9 mouse cellular contexts compared by ENCODE assay signal in the genomic region with DNA sequence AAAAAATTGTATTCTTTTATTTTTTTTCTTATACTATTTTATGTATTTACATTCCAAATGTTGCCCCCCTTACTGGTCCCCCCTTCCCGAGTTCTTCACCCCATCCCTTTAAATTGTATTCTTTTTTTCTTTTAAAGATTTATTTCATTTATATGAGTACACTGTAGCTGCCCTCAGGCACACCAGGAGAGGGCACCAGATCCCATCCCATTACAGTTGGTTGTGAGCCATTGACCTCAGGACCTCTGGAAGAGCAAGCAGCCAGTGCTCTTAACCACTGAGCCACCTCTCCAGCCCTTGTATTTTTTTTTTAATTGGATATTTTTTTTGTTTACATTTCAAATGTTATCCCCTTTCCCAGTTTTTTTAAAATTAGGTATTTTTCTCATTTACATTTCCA. TPM values are rescaled to one million over a fixed set of nuclear protein-coding genes. Genes with fewer than 3 reads are reported as not detected.
DNase-seq lines count a peak whose midpoint lies in the region; ATAC-seq and TF ChIP-seq lines count a peak whose summit lies in the region.
"Had no signal": no experiment of that assay in that cellular context is flagged by ENCODE, and none has a peak within 500 bp of the region (broad histone marks: within the 10 kb centered on the region; RNA-seq: fewer than 3 reads in every experiment).

No protein-coding gene starts in this region.

- H3K9me3 ChIP-seq in MEL (replicated peaks; ENCODE audit: insufficient read depth, low read length), result no peaks in the 10 kb centered on the region
- H3K9me3 ChIP-seq: heart, embryonic 15.5 days had no signal

- no peaks in the 10 kb centered on the region for H3K27me3 ChIP-seq in MEL (ENCODE audit: control insufficient read depth in 1 of 2, insufficient read depth in 2 of 2, low read length in 2 of 2)
- H3K27me3 ChIP-seq: heart, embryonic 15.5 days had no signal

- no peak for TF ChIP-seq EP300 in MEL (IDR thresholded peaks at IDR 0.05; ENCODE audit: low read depth in 1 of 2, low read length in 2 of 2)

- H3K79me2 ChIP-seq in MEL (ENCODE audit: control insufficient read depth, insufficient read depth, low read length, poor library complexity), result peaks cover 5% of the 10 kb centered on the region; the same call in 1 of the 2 replicates

- DNase-seq in cerebellum, adult 11-12 months, result peak; percentile 32
- no peak for DNase-seq in left cerebral cortex, adult 2 months (ENCODE audit: extremely low spot score in 1 of 2, low spot score in 2 of 2)
- DNase-seq in left cerebral cortex, adult 9 months (ENCODE audit: low spot score in 2 of 2), result no peak
- peak; percentile 46 for DNase-seq in MEL (ENCODE audit: low read depth, low spot score)
- peak; percentile 38 for DNase-seq in cerebellum, adult 9-11 months
- no peak for DNase-seq in Muller cell, postnatal 12 days (ENCODE audit: inconsistent ontology term)
- no peak for DNase-seq in right cerebral cortex, adult 18-20 months

- TF ChIP-seq CTCF in left cerebral cortex, adult 2 months (IDR thresholded peaks at IDR 0.05), result peak; percentile 26
- TF ChIP-seq CTCF in MEL (IDR thresholded peaks at IDR 0.05 in 2 of 3, conservative IDR thresholded peaks at IDR 0.05 in 1 of 3; ENCODE audit: control insufficient read depth in 1 of 3, insufficient read depth in 1 of 3, low read depth in 2 of 3, low read length in 3 of 3, poor library complexity in 1 of 3, severe bottlenecking in 1 of 3), result peak in 1 of 3 experiments; percentile 18; a peak in 1 of 6 replicates

- H3K27ac ChIP-seq in left cerebral cortex, adult 2 months, result no peak overlapping the region
- no peak overlapping the region for H3K27ac ChIP-seq in MEL (ENCODE audit: control insufficient read depth, low read depth, low read length)

- TF ChIP-seq POLR2A in MEL (IDR thresholded peaks at IDR 0.05; ENCODE audit: control insufficient read depth in 1 of 2, insufficient read depth in 1 of 2, low read depth in 1 of 2, low read length in 2 of 2, poor library complexity in 1 of 2), result no peak

- H3K9ac ChIP-seq in MEL (ENCODE audit: control insufficient read depth, low read depth, low read length, poor library complexity, severe bottlenecking), result no peak overlapping the region
- H3K9ac ChIP-seq: heart, embryonic 15.5 days had no signal

- no peak overlapping the region for H3K4me3 ChIP-seq in left cerebral cortex, adult 2 months
- H3K4me3 ChIP-seq in MEL (ENCODE audit: control insufficient read depth in 1 of 2, insufficient read depth in 1 of 2, low read depth in 2 of 2, low read length in 2 of 2), result no peak overlapping the region

- H3K36me3 ChIP-seq in MEL (ENCODE audit: control insufficient read depth in 1 of 2, insufficient read depth in 2 of 2, low read length in 2 of 2), result peaks cover 0 to 2% of the 10 kb centered on the region in 2 experiments; a peak in 2 of 4 replicates

- ATAC-seq in cerebellum, adult (ENCODE audit: insufficient number of reproducible peaks, low FRiP score, low TSS enrichment), result no peak

- intact Hi-C loops in left cerebral cortex, adult 2 months (cut with DNase I), result loop anchor here (5.0 to 10.0 kb wide), 2 partner anchors 333 to 491 kb away; a partner anchor contains a TSS

- peaks cover 0 to 2% of the 10 kb centered on the region in 2 experiments; a peak in 2 of 4 replicates for H3K4me1 ChIP-seq in MEL (ENCODE audit: control insufficient read depth in 1 of 2, insufficient read depth in 2 of 2, low read length in 2 of 2)

- peak; percentile 20 for TF ChIP-seq RAD21 in MEL (IDR thresholded peaks at IDR 0.05; ENCODE audit: low read depth, low read length)

TF ChIP-seq in MEL, 35 proteins besides CTCF, POLR2A, EP300 and RAD21:
- TF ChIP-seq GATA1 (IDR thresholded peaks at IDR 0.05; ENCODE audit: low read depth, low read length) (no peak), SMC3 (IDR thresholded peaks at IDR 0.05; ENCODE audit: low read depth, low read length) (0 out of 2 replicates have a peak, but pooled peaks have one; percentile 9)

RNA-seq across cellular contexts. Expression of a gene that starts 0.8 kb away (rescaled TPM):
- 10 to 100 TPM; 26.7 to 28.2 TPM for total RNA-seq in left cerebral cortex, adult 2 months (2021)
- total RNA-seq in MEL (2012; rRNA removed), result 22.3 and 25.9 TPM in 2 replicates
- 10 to 100 TPM in 1 of 2 experiments, not detected in 1; 29.3 TPM for polyA plus RNA-seq in MEL (2012; ENCODE audit: insufficient read depth in 1 of 2, insufficient read length in 2 of 2, low read depth in 1 of 2, low replicate concordance in 2 of 2, missing spikeins in 1 of 2)

RNA-seq across cellular contexts. Expression of a gene that starts 28.5 kb away (rescaled TPM):
- 100 to 1,000 TPM in 1 of 2 experiments, 10 to 100 TPM in 1; 93.8 to 102 TPM for total RNA-seq in left cerebral cortex, adult 2 months (2021)
- 2.2 and 4.1 TPM in 2 replicates for total RNA-seq in MEL (2012; rRNA removed)
- polyA plus RNA-seq in MEL (2012; ENCODE audit: insufficient read depth in 1 of 2, insufficient read length in 2 of 2, low read depth in 1 of 2, low replicate concordance in 2 of 2, missing spikeins in 1 of 2), result 1 to 10 TPM in 1 of 2 experiments, not detected in 1; 8.0 TPM

Comparison
In these comparisons a context has a peak if more than half of its experiments do, and no peak if none do; other contexts are left out.
1. DNase-seq: peak in cerebellum, adult 11-12 months (single experiment), MEL (single experiment) and cerebellum, adult 9-11 months (single experiment); none in left cerebral cortex, adult 2 months (0 of 2), left cerebral cortex, adult 9 months (0 of 2), Muller cell, postnatal 12 days (single experiment) and right cerebral cortex, adult 18-20 months (single experiment).
2. RNA of a gene that starts 28.5 kb away (total RNA-seq): 93.8 to 102 TPM in left cerebral cortex, adult 2 months; 2.2 to 4.1 TPM in MEL; every median in the first group is over 10 times any median in the second.